Mouse (Mus musculus): ENCODE results near the gene Psg29.

Gene Psg29

DNA sequence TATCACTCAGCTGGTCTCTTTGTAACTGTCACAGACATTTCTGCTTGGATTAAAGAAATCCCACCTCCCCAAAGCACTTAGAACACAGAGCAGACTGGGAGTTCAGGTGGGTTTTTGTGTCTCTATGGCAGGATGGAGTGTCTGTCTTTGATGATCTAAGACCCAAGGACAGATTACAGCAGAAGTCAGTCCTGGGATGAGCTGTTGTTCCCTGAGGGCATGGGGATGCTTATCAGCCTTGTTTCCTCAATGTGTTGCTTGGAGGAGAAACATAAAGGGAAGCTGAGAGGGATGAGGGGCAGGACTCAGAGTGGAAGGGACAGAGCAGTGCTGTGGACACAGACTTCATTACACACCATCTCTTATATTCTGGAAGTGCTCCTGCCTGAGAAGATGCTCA, at the start of gene Psg29:
Psg29 (plus strand) TSS at position 301 of the 400 bp plus-strand sequence.
- no peak for DNase-seq

DNA sequence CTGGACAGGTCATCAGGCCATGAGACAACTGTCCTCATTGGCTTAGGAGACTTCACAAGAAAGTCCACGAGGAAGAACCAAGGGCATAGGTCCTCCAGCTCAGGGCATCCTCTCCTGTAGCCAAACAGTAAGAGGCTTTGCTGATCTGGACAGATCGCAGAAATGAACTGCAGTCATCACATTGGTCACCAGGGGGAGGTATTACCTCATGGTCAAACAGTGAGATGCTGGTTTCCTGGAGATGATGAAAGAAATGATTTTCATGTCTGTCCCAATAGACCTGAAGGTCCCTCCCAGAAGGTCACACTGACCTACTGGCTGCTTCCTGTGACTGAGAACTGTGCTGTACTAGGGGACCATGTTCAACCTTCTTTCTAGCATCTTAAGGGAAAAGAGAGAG, 47.6 kb upstream of the Psg29 start:
- peak; percentile 36 for DNase-seq

DNA sequence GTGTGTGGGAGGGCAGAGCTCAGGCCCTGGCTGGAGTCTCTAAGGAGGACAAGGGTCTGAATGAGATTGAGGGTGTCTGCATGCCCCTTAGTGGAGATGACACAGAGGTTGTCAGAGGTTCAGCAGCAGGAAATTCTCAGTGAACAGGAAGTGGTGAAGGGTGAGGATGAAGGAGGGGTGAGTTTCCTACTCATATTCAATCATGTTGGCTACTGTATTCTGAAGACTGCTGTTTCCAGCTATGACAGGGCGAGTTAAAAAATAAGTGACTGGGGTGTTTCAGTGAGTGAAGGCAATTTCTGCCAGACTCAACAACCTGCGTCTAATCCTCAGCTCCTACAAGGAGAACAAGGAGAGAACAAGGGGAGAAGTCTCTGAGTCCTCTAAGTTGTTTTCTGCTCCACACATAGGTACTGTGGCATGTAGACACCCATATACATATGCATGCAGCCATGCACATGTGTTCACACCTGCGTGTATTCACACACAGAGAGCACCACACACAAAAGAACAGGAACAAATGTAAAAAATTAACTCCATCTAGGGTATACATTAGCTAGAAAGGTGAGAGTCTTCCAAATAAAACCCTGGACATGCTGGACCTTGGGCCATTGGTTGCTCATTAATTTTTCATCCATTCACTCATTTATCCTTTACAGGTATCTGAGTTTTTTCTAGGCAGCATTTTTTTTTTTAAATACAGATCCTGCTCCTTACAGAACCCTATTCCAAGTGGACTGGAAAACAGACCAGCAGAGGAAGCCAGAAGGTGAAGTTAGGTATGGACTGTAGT, 46.2 kb upstream of the Psg29 start:
- no peak for DNase-seq

DNA sequence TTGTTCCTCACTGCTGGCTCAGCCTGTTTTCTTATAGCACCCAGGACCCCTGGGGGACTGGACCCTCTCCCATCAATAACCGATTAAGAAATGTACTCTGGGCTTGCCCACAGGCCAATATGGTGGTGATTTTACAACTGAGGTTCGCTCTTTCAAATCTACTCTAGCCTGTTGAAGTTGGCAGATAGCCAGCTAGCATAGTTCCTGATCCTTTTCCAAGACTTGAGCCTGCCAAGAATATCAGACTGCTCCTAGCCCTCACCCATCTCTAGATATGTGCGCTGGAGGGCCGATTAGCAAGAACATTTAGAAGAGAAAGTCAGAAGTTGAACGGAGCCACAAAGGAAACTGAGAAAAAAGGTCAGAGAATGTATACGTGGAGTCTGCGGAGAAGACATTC, 44.3 kb upstream of the Psg29 start:
- DNase-seq = no peak

DNA sequence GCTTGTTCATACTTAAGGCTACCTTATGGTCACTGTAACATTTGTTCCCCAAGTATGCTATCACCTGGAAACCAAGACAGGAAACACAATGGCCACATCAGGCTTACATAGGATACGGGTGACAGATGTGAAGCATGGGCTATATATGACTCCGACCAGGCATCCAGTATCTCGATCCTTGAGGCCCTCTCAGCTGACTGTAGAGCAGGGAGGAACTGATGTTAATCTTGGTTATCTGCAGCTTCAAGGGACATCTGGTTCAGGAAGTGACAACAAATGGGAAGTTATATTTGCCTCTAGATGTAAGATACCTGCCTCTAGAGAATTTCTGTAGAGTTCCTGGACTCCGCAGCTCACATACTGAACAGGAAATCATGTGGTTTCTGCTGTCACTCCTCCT, 31.4 kb upstream of the Psg29 start:
- DNase-seq = no peak

DNA sequence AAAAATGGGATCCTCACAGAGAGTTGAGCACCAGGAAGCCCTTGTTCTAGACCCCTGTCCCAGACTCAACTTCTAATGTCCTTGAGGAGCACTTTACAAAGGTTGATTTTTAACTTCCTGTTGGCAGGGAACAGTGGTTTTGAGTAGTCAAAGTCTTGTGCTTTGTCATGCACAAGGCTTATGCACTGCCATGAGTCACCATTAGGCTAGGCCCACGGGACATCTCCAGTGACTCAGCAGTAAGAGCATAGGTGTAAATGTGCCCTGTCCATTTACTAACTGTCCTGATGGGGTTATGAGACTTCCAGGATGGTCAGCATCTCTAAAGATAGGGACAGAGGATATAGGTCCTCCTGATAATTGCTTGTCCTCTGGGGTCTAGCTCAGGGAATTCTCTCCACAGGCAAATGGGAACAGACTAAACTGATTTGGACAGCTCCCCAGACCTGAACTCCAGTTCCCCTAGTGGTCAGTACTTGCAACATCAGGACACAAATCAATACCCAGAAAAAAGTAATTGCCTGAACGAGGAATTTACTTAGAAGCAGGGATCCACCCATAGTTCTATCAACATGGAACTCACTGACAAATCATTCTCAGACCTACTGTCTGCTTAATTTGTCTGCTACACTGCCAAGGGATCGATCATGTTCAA, 2.4 kb downstream of the Psg29 start:
- DNase-seq = no peak
